Mouse (Mus musculus): ENCODE measurements around the gene Arhgef17.

The Arhgef17 gene

GRCm38 (mm10) chr7:100845026-100845400, 86.9 kb downstream of the Arhgef17 start:
- no peak for DNase-seq (ENCODE audit: low spot score)

GRCm38 (mm10) chr7:100844385-100845025, 87.4 kb downstream of the Arhgef17 start:
- peak; percentile 97 for DNase-seq (ENCODE audit: low spot score)

- peak; percentile 66 for DNase-seq (ENCODE audit: low spot score)
Observed at GRCm38 (mm10) chr7:100843866-100844265, 88.0 kb downstream of the Arhgef17 start.

GRCm38 (mm10) chr7:100842175-100842574, 89.7 kb downstream of the Arhgef17 start:
- DNase-seq (ENCODE audit: low spot score): no peak

GRCm38 (mm10) chr7:100841608-100842007, 90.3 kb downstream of the Arhgef17 start:
- no peak for DNase-seq (ENCODE audit: low spot score)

- DNase-seq (ENCODE audit: low spot score): no peak
Observed at GRCm38 (mm10) chr7:100840906-100841305, 91.0 kb downstream of the Arhgef17 start.

GRCm38 (mm10) chr7:100839632-100840402, 92.1 kb downstream of the Arhgef17 start:
- no peak for DNase-seq (ENCODE audit: low spot score)

GRCm38 (mm10) chr7:100837701-100838100, 94.2 kb downstream of the Arhgef17 start:
- DNase-seq (ENCODE audit: low spot score): no peak

- no peak for DNase-seq (ENCODE audit: low spot score)
Observed at GRCm38 (mm10) chr7:100836657-100837056, 95.2 kb downstream of the Arhgef17 start.

- no peak for DNase-seq (ENCODE audit: low spot score)
Observed at GRCm38 (mm10) chr7:100835711-100836110, 96.2 kb downstream of the Arhgef17 start.

- DNase-seq (ENCODE audit: low spot score): no peak
Observed at GRCm38 (mm10) chr7:100835168-100835567, 96.7 kb downstream of the Arhgef17 start.

- no peak for DNase-seq (ENCODE audit: low spot score)
Observed at GRCm38 (mm10) chr7:100833859-100834258, 98.0 kb downstream of the Arhgef17 start.

GRCm38 (mm10) chr7:100828549-100828948, 103.4 kb downstream of the Arhgef17 start:
- no peak for DNase-seq (ENCODE audit: low spot score)

GRCm38 (mm10) chr7:100824661-100825060, 107.2 kb downstream of the Arhgef17 start:
- DNase-seq (ENCODE audit: low spot score): no peak
